Mouse (Mus musculus) liver, postnatal 0 days (tissue): ENCODE measurements around the gene Podnl1.
A peak's percentile ranks its signal among the peaks of the same experiment; 100 is the strongest.

Experiments
- CTCF ChIP-seq: sonication (generic); IDR thresholded peaks from 2 replicates; pipeline ENCODE4 v1.5.1; 2016; ENCODE audit warnings: antibody characterized with exemption, low read depth
- EP300 ChIP-seq: IDR thresholded peaks from 2 replicates; pipeline ENCODE4 v1.6.1; 2016; ENCODE audit warnings: antibody characterized with exemption, low read depth, mild to moderate bottlenecking

- no peak for TF ChIP-seq CTCF
- peak; percentile 41 for TF ChIP-seq EP300
Observed at GRCm38 (mm10) chr8:84104697-84105609, 20.8 kb upstream of the Podnl1 start, which contains the start of gene Dcaf15.
